Mouse (Mus musculus): ENCODE results near the gene Chd3. TPM values are rescaled to one million over a fixed set of nuclear protein-coding genes. Genes with fewer than 3 reads are reported as not detected.

Chd3 gene
- total and polyA plus RNA-seq, 2 experiments from 2014 or later, result 12.4 to 23.6 TPM

DNA sequence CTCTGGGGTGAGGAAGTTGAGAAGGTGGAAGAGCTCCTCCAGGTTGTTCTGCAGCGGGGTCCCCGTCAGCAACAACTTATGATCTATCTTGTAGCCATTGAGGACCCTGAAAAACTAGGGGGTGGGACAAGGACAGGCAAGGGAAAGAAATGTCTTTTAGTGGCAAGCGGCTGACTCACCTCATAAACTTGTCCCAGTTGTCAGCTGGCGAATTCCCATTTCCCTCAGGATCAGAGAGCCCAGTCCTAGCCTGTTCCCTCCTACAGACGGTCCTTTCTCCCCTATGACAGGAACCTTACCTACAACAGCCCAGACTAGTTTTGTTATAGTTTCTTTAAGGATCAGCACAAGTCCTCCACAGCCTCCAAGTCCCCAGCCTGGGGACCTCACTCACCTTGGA lies 12.7 kb downstream of the Chd3 start:
- no peak overlapping the region for H3K9ac ChIP-seq (replicated peaks; ENCODE audit: low read depth, low read length)
- no peaks in the 10 kb centered on the region for H3K9me3 ChIP-seq (replicated peaks; ENCODE audit: control insufficient read depth, low read length)
- no peak overlapping the region for H3K27ac ChIP-seq (ENCODE audit: low read depth)
- DNase-seq (ENCODE audit: low spot score), result no peak
- H3K4me2 ChIP-seq (ENCODE audit: low read depth, low read length), result no peak overlapping the region
- H3K36me3 ChIP-seq (replicated peaks; ENCODE audit: control insufficient read depth, insufficient read depth, low read length), result peaks cover 91% of the 10 kb centered on the region
- no peak overlapping the region for H3K4me3 ChIP-seq (ENCODE audit: low read depth, low read length)
- 85% methylated on average over 5 of the region's 5 CpGs for WGBS
- H3K27me3 ChIP-seq (ENCODE audit: control insufficient read depth, insufficient read depth, low read length), result no peaks in the 10 kb centered on the region
- TF ChIP-seq CTCF (IDR thresholded peaks at IDR 0.05; ENCODE audit: low read depth) (no peak), EP300 (IDR thresholded peaks at IDR 0.05; ENCODE audit: low read depth) (no peak)
- no peak for ATAC-seq (ENCODE audit: insufficient read depth, low read depth)
- H3K4me1 ChIP-seq (ENCODE audit: control insufficient read depth, insufficient read depth), result no peaks in the 10 kb centered on the region

GRCm38 (mm10) chr11:69346441-69346840 lies 22.8 kb downstream of the Chd3 start:
- Histone ChIP-seq H3K4me1 (ENCODE audit: control insufficient read depth, insufficient read depth) (no peaks in the 10 kb centered on the region), H3K27ac (ENCODE audit: low read depth) (no peak overlapping the region), H3K9me3 (replicated peaks; ENCODE audit: control insufficient read depth, low read length) (no peaks in the 10 kb centered on the region), H3K9ac (replicated peaks; ENCODE audit: low read depth, low read length) (no peak overlapping the region), H3K4me2 (ENCODE audit: low read depth, low read length) (no peak overlapping the region), H3K4me3 (ENCODE audit: low read depth, low read length) (no peak overlapping the region), H3K27me3 (ENCODE audit: control insufficient read depth, insufficient read depth, low read length) (no peaks in the 10 kb centered on the region), H3K36me3 (replicated peaks; ENCODE audit: control insufficient read depth, insufficient read depth, low read length) (peaks cover 62% of the 10 kb centered on the region)
- ATAC-seq (ENCODE audit: insufficient read depth, low read depth) (no peak), DNase-seq (ENCODE audit: low spot score) (no peak)
- TF ChIP-seq EP300 (IDR thresholded peaks at IDR 0.05; ENCODE audit: low read depth) (no peak), CTCF (IDR thresholded peaks at IDR 0.05; ENCODE audit: low read depth) (no peak)
- WGBS, result 88% methylated on average over 26 of the region's 26 CpGs

DNA sequence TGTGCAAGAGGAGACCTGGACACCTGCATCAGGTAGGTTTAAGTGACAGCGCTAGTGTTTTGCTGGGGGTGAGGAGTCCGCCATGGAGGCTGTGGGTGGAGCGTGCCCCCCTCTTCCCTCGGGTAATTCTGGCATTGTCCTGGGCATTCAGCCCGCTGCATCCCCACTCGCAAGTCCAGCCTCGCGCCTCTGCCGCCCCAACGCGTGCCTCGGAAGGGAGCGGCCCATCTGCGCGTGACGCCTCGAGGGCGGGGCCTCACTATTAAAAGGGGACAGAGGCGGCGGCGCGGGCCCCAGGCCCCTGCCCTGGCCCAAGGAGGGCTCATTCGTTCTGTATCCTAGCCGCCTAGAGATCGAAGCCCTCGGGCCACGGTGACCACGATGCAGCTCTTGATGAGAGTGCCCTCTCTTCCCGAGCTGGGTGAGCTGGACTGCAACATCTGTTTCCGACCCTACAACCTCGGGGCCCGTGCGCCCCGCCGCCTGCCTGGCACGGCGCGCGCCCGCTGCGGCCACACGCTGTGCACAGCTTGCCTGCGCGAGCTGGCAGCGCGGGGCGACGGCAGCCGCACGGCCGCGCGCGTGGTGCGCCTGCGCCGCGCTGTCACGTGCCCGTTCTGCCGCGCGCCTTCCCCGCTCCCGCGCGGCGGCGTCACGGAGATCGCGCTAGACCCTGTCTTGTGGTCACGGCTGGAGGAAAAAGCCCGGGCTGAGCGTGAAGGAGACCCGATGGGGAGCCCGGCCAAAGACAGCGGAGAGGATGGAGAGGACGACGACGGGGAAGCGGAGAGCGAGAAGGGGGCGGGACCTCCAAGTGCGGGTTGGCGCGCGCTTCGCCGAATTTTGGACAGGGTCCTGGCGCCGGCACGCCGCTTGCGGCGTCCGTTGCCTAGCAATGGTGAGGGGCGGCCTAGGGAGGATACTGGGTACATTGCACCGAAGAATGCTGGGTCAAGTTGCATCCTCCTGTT lies 28.8 kb downstream of the Chd3 start, which contains the start of gene Rnf227:
TSS of gene Rnf227 (plus strand) at position 301 of the 971 bp plus-strand sequence.
- DNase-seq (ENCODE audit: low spot score) (no peak), ATAC-seq (ENCODE audit: insufficient read depth, low read depth) (peak; percentile 77)
- Histone ChIP-seq H3K4me2 (ENCODE audit: low read depth, low read length) (peak within 1 kb of the TSS; percentile 64), H3K27ac (ENCODE audit: low read depth) (no peak within 1 kb of the TSS), H3K27me3 (ENCODE audit: control insufficient read depth, insufficient read depth, low read length) (peaks cover 13% of the 10 kb centered on the region; the same call in 1 of the 2 replicates), H3K36me3 (replicated peaks; ENCODE audit: control insufficient read depth, insufficient read depth, low read length) (peaks cover 14% of the 10 kb centered on the region), H3K4me1 (ENCODE audit: control insufficient read depth, insufficient read depth) (peaks cover 9% of the 10 kb centered on the region), H3K9me3 (replicated peaks; ENCODE audit: control insufficient read depth, low read length) (peaks cover 5% of the 10 kb centered on the region; the same call in 1 of the 2 replicates), H3K4me3 (ENCODE audit: low read depth, low read length) (peak within 1 kb of the TSS; percentile 38), H3K9ac (replicated peaks; ENCODE audit: low read depth, low read length) (no peak within 1 kb of the TSS)
- TF ChIP-seq EP300 (IDR thresholded peaks at IDR 0.05; ENCODE audit: low read depth), result no peak
- TF ChIP-seq CTCF (IDR thresholded peaks at IDR 0.05; ENCODE audit: low read depth), result no peak
- 2% methylated on average over 90 of the region's 99 CpGs for WGBS

DNA sequence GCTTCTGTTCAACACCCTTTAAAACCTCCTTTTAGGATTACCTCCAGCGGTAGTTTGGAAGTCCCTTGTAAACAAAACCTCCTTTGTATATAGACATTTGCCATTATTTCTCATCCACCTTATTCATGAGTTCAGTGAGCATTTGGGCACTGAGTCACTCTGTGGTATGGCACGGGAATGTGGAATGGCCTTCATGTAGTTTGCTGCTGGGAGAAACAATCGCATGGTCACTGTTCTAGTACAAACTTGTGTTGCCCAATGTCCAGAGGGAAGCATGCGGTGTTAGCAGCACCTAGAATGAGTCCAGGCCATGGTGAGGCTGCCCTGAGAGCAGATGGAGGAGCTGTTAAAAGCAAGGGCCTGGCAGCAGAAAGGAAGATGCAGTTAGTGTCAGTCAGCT lies 34.4 kb downstream of the Chd3 start:
- ATAC-seq (ENCODE audit: insufficient read depth, low read depth) (no peak), DNase-seq (ENCODE audit: low spot score) (no peak)

GRCm38 (mm10) chr11:69333922-69334321 lies 35.3 kb downstream of the Chd3 start:
- Histone ChIP-seq H3K36me3 (replicated peaks; ENCODE audit: control insufficient read depth, insufficient read depth, low read length) (no peaks in the 10 kb centered on the region), H3K4me3 (ENCODE audit: low read depth, low read length) (no peak overlapping the region), H3K27me3 (ENCODE audit: control insufficient read depth, insufficient read depth, low read length) (0 out of 2 replicates have a peak, but pooled peaks cover 3% of the 10 kb centered on the region), H3K27ac (ENCODE audit: low read depth) (no peak overlapping the region), H3K4me1 (ENCODE audit: control insufficient read depth, insufficient read depth) (peaks cover 12% of the 10 kb centered on the region), H3K9me3 (replicated peaks; ENCODE audit: control insufficient read depth, low read length) (peaks cover 5% of the 10 kb centered on the region; the same call in 1 of the 2 replicates), H3K4me2 (ENCODE audit: low read depth, low read length) (no peak overlapping the region), H3K9ac (replicated peaks; ENCODE audit: low read depth, low read length) (no peak overlapping the region)
- no peak for TF ChIP-seq EP300 (IDR thresholded peaks at IDR 0.05; ENCODE audit: low read depth)
- TF ChIP-seq CTCF (IDR thresholded peaks at IDR 0.05; ENCODE audit: low read depth), result no peak
- 61% methylated on average over 3 of the region's 3 CpGs for WGBS
- DNase-seq (ENCODE audit: low spot score), result no peak
- no peak for ATAC-seq (ENCODE audit: insufficient read depth, low read depth)

More for the DNA sequence above, 34.4 kb downstream of the Chd3 start:
- Histone ChIP-seq H3K36me3 (replicated peaks; ENCODE audit: control insufficient read depth, insufficient read depth, low read length) (no peaks in the 10 kb centered on the region), H3K9ac (replicated peaks; ENCODE audit: low read depth, low read length) (no peak overlapping the region), H3K27me3 (ENCODE audit: control insufficient read depth, insufficient read depth, low read length) (peaks cover 7% of the 10 kb centered on the region; the same call in 1 of the 2 replicates), H3K4me2 (ENCODE audit: low read depth, low read length) (no peak overlapping the region), H3K4me1 (ENCODE audit: control insufficient read depth, insufficient read depth) (peaks cover 12% of the 10 kb centered on the region), H3K4me3 (ENCODE audit: low read depth, low read length) (no peak overlapping the region), H3K9me3 (replicated peaks; ENCODE audit: control insufficient read depth, low read length) (peaks cover 5% of the 10 kb centered on the region; the same call in 1 of the 2 replicates), H3K27ac (ENCODE audit: low read depth) (no peak overlapping the region)
- no peak for TF ChIP-seq EP300 (IDR thresholded peaks at IDR 0.05; ENCODE audit: low read depth)
- TF ChIP-seq CTCF (IDR thresholded peaks at IDR 0.05; ENCODE audit: low read depth), result no peak
- WGBS, result 65% methylated on average over 4 of the region's 4 CpGs

Measured in heart, postnatal 0 days (tissue).